Mouse (Mus musculus) forebrain, embryonic 13.5 days (tissue): Measurements from ENCODE around the gene Pkig. TPM values are rescaled to one million over a fixed set of nuclear protein-coding genes. Genes with fewer than 3 reads are reported as not detected.
"Not testable (repeated sequence)": the region's sequence is repeated elsewhere in the genome, so short reads cannot be mapped to it uniquely, and the experiment has no call there.

ENCODE experiments used
- ATAC-seq: fragments of 200-750 bp; cut with Nextera tagmentation; 2 replicates; pipeline ENCODE4 v1.8.0; 2017
- H3K27ac ChIP-seq: fragments of 300-500 bp; sonication (generic); 2 replicates; pipeline ENCODE4 v1.5.1; 2015; ENCODE audit warnings: inconsistent platforms, mild to moderate bottlenecking, moderate library complexity
- H3K27me3 ChIP-seq: fragments of 300-500 bp; sonication (generic); 2 replicates; pipeline ENCODE4 v1.6.1; 2015; ENCODE audit warnings: mild to moderate bottlenecking, inconsistent platforms
- H3K36me3 ChIP-seq: fragments of 300-500 bp; sonication (generic); 2 replicates; pipeline ENCODE4 v1.6.1; 2015; ENCODE audit warnings: mild to moderate bottlenecking, inconsistent platforms; ENCODE audit not compliant: poor library complexity, severe bottlenecking
- H3K4me1 ChIP-seq: fragments of 300-500 bp; sonication (generic); 2 replicates; pipeline ENCODE4 v1.6.1; 2015; ENCODE audit warnings: inconsistent platforms
- H3K4me2 ChIP-seq: fragments of 300-500 bp; sonication (generic); 2 replicates; pipeline ENCODE4 v1.6.1; 2015; ENCODE audit warnings: inconsistent platforms, mild to moderate bottlenecking, moderate library complexity
- H3K4me3 ChIP-seq: fragments of 300-500 bp; sonication (generic); 2 replicates; pipeline ENCODE4 v1.5.1; 2015; ENCODE audit warnings: mild to moderate bottlenecking, inconsistent platforms
- H3K9ac ChIP-seq: fragments of 300-500 bp; sonication (generic); 2 replicates; pipeline ENCODE4 v1.6.1; 2015; ENCODE audit warnings: mild to moderate bottlenecking, inconsistent platforms
- H3K9me3 ChIP-seq: fragments of 300-500 bp; sonication (generic); replicated peaks from 2 replicates; pipeline ENCODE4 v1.6.1; 2016; ENCODE audit warnings: inconsistent platforms
- WGBS: fragments of 180-500 bp; shearing (Covaris S2); methylation state at CpG from one replicate; pipeline ENCODE4 v1.1.7; 2015; 5-methylcytosine and 5-hydroxymethylcytosine counted together
- polyA plus RNA-seq: library from polyadenylated mRNA; unstranded; fragments of >200 nt; fragmentation: Nextera tagmentation; extraction: Ambion mirVana; gene quantifications from 2 replicates; pipeline ENCODE4 v1.2.1, GENCODE M21; 2015

The Pkig gene
- polyA plus RNA-seq, 1 experiment from 2014 or later, result 170 TPM

- ATAC-seq, H3K9ac ChIP-seq, H3K4me2 ChIP-seq, H3K9me3 ChIP-seq, H3K4me1 ChIP-seq, H3K4me3 ChIP-seq, H3K27me3 ChIP-seq, H3K27ac ChIP-seq: not testable (repeated sequence)
- 97% methylated on average over 3 of the region's 3 CpGs for WGBS
- H3K36me3 ChIP-seq, result peaks cover 93% of the 10 kb centered on the region
Measured at GRCm38 (mm10) chr2:163621401-163621800, 36.8 kb upstream of the Pkig start.

- Histone ChIP-seq H3K9me3 (no peaks in the 10 kb centered on the region), H3K4me1 (no peaks in the 10 kb centered on the region), H3K9ac (no peak overlapping the region), H3K4me3 (no peak overlapping the region), H3K27ac (no peak overlapping the region), H3K4me2 (no peak overlapping the region), H3K27me3 (no peaks in the 10 kb centered on the region), H3K36me3 (peaks cover 81% of the 10 kb centered on the region)
- 96% methylated on average over 4 of the region's 4 CpGs for WGBS
- no peak for ATAC-seq
Measured at GRCm38 (mm10) chr2:163631223-163631622, 27.0 kb upstream of the Pkig start.

GRCm38 (mm10) chr2:163631715-163632114, 26.5 kb upstream of the Pkig start:
- H3K9me3 ChIP-seq, result no peaks in the 10 kb centered on the region
- WGBS, result 90% methylated on average over 2 of the region's 2 CpGs
- H3K4me2 ChIP-seq, result no peak overlapping the region
- peaks cover 78% of the 10 kb centered on the region for H3K36me3 ChIP-seq
- ATAC-seq, result no peak
- no peak overlapping the region for H3K9ac ChIP-seq
- no peak overlapping the region for H3K27ac ChIP-seq
- no peak overlapping the region for H3K4me3 ChIP-seq
- H3K4me1 ChIP-seq, result no peaks in the 10 kb centered on the region
- no peaks in the 10 kb centered on the region for H3K27me3 ChIP-seq

- WGBS, result 98% methylated on average over 2 of the region's 2 CpGs
- Histone ChIP-seq H3K4me1 (no peaks in the 10 kb centered on the region), H3K27ac (no peak overlapping the region), H3K9me3 (no peaks in the 10 kb centered on the region), H3K9ac (no peak overlapping the region), H3K4me3 (no peak overlapping the region), H3K27me3 (no peaks in the 10 kb centered on the region), H3K36me3 (peaks cover 56% of the 10 kb centered on the region), H3K4me2 (no peak overlapping the region)
- ATAC-seq, result no peak
Measured at GRCm38 (mm10) chr2:163634211-163634610, 24.0 kb upstream of the Pkig start.

- H3K4me3 ChIP-seq, result no peak overlapping the region
- no peaks in the 10 kb centered on the region for H3K9me3 ChIP-seq
- H3K4me2 ChIP-seq, result no peak overlapping the region
- WGBS, result 96% methylated on average over 2 of the region's 2 CpGs
- H3K36me3 ChIP-seq, result peaks cover 37% of the 10 kb centered on the region
- no peaks in the 10 kb centered on the region for H3K27me3 ChIP-seq
- H3K9ac ChIP-seq, result no peak overlapping the region
- no peak overlapping the region for H3K27ac ChIP-seq
- ATAC-seq, result no peak
- H3K4me1 ChIP-seq, result no peaks in the 10 kb centered on the region
Measured at GRCm38 (mm10) chr2:163636057-163636456, 22.1 kb upstream of the Pkig start.

GRCm38 (mm10) chr2:163637655-163638266, 20.4 kb upstream of the Pkig start:
- 80% methylated on average over 5 of the region's 5 CpGs for WGBS
- H3K27me3 ChIP-seq, result no peaks in the 10 kb centered on the region

GRCm38 (mm10) chr2:163640493-163640892, 17.7 kb upstream of the Pkig start:
- WGBS, result 79% methylated on average over 3 of the region's 3 CpGs
- ATAC-seq, result no peak
- no peaks in the 10 kb centered on the region for H3K9me3 ChIP-seq

More at GRCm38 (mm10) chr2:163637655-163638266, 20.4 kb upstream of the Pkig start:
- no peak overlapping the region for H3K9ac ChIP-seq
- no peak for ATAC-seq
- no peaks in the 10 kb centered on the region for H3K9me3 ChIP-seq
- H3K4me2 ChIP-seq, result no peak overlapping the region
- H3K4me1 ChIP-seq, result peaks cover 6% of the 10 kb centered on the region
- no peak overlapping the region for H3K4me3 ChIP-seq
- H3K27ac ChIP-seq, result no peak overlapping the region
- H3K36me3 ChIP-seq, result peaks cover 24% of the 10 kb centered on the region

GRCm38 (mm10) chr2:163641681-163642080, 16.5 kb upstream of the Pkig start:
- 93% methylated on average over 3 of the region's 3 CpGs for WGBS
- H3K27ac ChIP-seq, result no peak overlapping the region
- 0 out of 2 replicates have a peak, but pooled peaks cover 6% of the 10 kb centered on the region for H3K36me3 ChIP-seq
- no peak overlapping the region for H3K9ac ChIP-seq
- peaks cover 20% of the 10 kb centered on the region for H3K4me1 ChIP-seq
- no peak overlapping the region for H3K4me3 ChIP-seq
- ATAC-seq, result no peak
- H3K4me2 ChIP-seq, result no peak overlapping the region
- H3K9me3 ChIP-seq, result no peaks in the 10 kb centered on the region
- no peaks in the 10 kb centered on the region for H3K27me3 ChIP-seq

More at GRCm38 (mm10) chr2:163640493-163640892, 17.7 kb upstream of the Pkig start:
- Histone ChIP-seq H3K4me3 (no peak overlapping the region), H3K27ac (no peak overlapping the region), H3K36me3 (0 out of 2 replicates have a peak, but pooled peaks cover 8% of the 10 kb centered on the region), H3K27me3 (no peaks in the 10 kb centered on the region), H3K4me2 (no peak overlapping the region), H3K9ac (no peak overlapping the region), H3K4me1 (peaks cover 20% of the 10 kb centered on the region)

- Histone ChIP-seq H3K4me3 (peak overlapping the region; percentile 82), H3K4me1 (peaks cover 20% of the 10 kb centered on the region), H3K4me2 (peak overlapping the region; percentile 72), H3K36me3 (0 out of 2 replicates have a peak, but pooled peaks cover 4% of the 10 kb centered on the region), H3K27me3 (no peaks in the 10 kb centered on the region), H3K9me3 (no peaks in the 10 kb centered on the region), H3K9ac (peak overlapping the region; percentile 91; the same call in 1 of the 2 replicates), H3K27ac (no peak overlapping the region)
- ATAC-seq, result no peak
- 96% methylated on average over 30 of the region's 30 CpGs for WGBS
Measured at GRCm38 (mm10) chr2:163642685-163643575, 15.3 kb upstream of the Pkig start.

- peak overlapping the region; percentile 91 for H3K9ac ChIP-seq
- no peaks in the 10 kb centered on the region for H3K27me3 ChIP-seq
- H3K9me3 ChIP-seq, result no peaks in the 10 kb centered on the region
- peak overlapping the region; percentile 72 for H3K4me2 ChIP-seq
- peak overlapping the region; percentile 82 for H3K4me3 ChIP-seq
- H3K4me1 ChIP-seq, result peaks cover 20% of the 10 kb centered on the region
- H3K27ac ChIP-seq, result 0 out of 2 replicates have a peak overlapping the region, but pooled peaks have one; percentile 14
- H3K36me3 ChIP-seq, result 0 out of 2 replicates have a peak, but pooled peaks cover 4% of the 10 kb centered on the region
- 73% methylated on average over 2 of the region's 2 CpGs for WGBS
- ATAC-seq, result no peak
Measured at GRCm38 (mm10) chr2:163643576-163643971, 14.6 kb upstream of the Pkig start.

- Histone ChIP-seq H3K27ac (peak overlapping the region; percentile 98), H3K9me3 (no peaks in the 10 kb centered on the region), H3K4me3 (peak overlapping the region; percentile 82), H3K36me3 (0 out of 2 replicates have a peak, but pooled peaks cover 4% of the 10 kb centered on the region), H3K27me3 (no peaks in the 10 kb centered on the region), H3K9ac (peak overlapping the region; percentile 91), H3K4me2 (peak overlapping the region; percentile 72), H3K4me1 (peaks cover 20% of the 10 kb centered on the region)
- WGBS, result 5% methylated on average over 4 of the region's 4 CpGs
- ATAC-seq, result no peak
Measured at GRCm38 (mm10) chr2:163644047-163644446, 14.1 kb upstream of the Pkig start.
